Mouse (Mus musculus) heart, postnatal 0 days (tissue): ENCODE measurements around the gene Dusp6.

Experiments used
- CTCF ChIP-seq: IDR thresholded peaks from 2 replicates; pipeline ENCODE4 v1.5.1; 2016; ENCODE audit warnings: antibody characterized with exemption, control low read depth, low read depth
- EP300 ChIP-seq: IDR thresholded peaks from 2 replicates; pipeline ENCODE4 v1.6.1; 2016; ENCODE audit warnings: antibody characterized with exemption, low read depth

DNA sequence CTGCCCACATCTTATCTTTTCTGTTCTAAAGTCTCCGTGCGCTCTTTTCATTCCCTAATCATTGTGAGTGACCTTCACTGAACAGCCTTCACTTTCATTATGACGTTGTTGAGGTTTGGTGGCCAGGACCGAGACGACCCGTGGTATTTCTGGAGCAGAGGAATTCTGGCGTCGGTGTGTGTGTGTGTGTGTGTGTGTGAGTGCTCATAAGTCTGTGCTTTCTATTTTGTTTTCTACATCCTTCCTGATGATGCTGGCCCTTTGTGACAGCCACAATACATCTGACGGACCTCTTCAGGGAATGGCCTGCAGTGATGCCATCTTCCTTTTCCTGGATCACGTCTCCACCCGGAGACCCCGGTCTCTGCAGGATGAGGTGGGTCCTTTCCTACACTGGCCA, 11.6 kb downstream of the Dusp6 start:
- TF ChIP-seq EP300 (no peak), CTCF (no peak)
